In the genomic region with DNA sequence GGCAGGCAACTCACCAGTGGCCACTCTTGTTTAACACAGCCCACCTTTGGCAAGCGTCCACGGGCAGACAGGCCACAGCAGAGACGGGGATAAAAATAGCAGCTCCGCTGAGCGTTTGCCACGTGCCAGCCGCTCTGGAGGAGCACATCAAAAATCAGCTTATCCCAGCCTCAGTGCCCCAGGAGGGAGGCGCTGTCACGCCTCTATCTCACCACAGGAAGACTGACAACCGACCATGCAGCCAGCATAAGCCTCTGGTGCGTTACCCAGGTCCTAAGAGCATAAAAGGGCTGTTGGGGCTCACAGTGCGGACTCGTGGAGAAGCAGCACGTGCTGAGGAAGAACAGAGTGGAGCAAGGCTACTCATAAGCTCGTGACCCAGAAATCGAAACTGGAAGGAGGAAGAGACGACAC, we compare ENCODE assay signal across 8 mouse cellular contexts.
DNase-seq lines count a peak whose midpoint lies in the region; ATAC-seq lines count a peak whose summit lies in the region.
"Had no signal": no experiment of that assay in that cellular context is flagged by ENCODE, and none has a peak within 500 bp of the region (broad histone marks: within the 10 kb centered on the region; RNA-seq: fewer than 3 reads in every experiment).

No protein-coding gene starts in this region.

- peak; percentile 21 to 67 for DNase-seq in left cerebral cortex, postnatal 10 days (ENCODE audit: extremely low spot score in 1 of 2, low spot score in 2 of 2)
- DNase-seq in left cerebral cortex, adult 18-20 months (ENCODE audit: low spot score in 2 of 2) = no peak
- DNase-seq in Muller cell, postnatal 12 days (ENCODE audit: inconsistent ontology term) = peak; percentile 42
- peak; percentile 10 for DNase-seq in cerebellum, adult 11-12 months
- peak; percentile 66 for DNase-seq in splenic B cell, adult 2 months (ENCODE audit: low read depth, low spot score)
- no peak for DNase-seq in ovary, adult 18-20 months (ENCODE audit: low spot score)

- no peaks in the 10 kb centered on the region for H3K27me3 ChIP-seq in heart, embryonic 15.5 days
- H3K27me3 ChIP-seq in splenic B cell, adult 2 months (ENCODE audit: control insufficient read depth, insufficient read depth, low read length, poor library complexity, severe bottlenecking) = no peaks in the 10 kb centered on the region
- H3K27me3 ChIP-seq: limb, embryonic 12.5 days had no signal

- peaks cover 36% of the 10 kb centered on the region for H3K4me1 ChIP-seq in heart, embryonic 15.5 days (replicated peaks)

- H3K9me3 ChIP-seq in heart, embryonic 15.5 days (replicated peaks) = no peaks in the 10 kb centered on the region
- H3K9me3 ChIP-seq: limb, embryonic 12.5 days had no signal

- intact Hi-C loops in left cerebral cortex, postnatal 10 days (cut with DNase I) = no loop called here

- H3K4me3 ChIP-seq in heart, embryonic 15.5 days = peak overlapping the region; percentile 6
- H3K4me3 ChIP-seq: limb, embryonic 12.5 days had no signal

- peak; percentile 77 for ATAC-seq in heart, embryonic 15.5 days (replicated peaks; ENCODE audit: insufficient number of reproducible peaks, insufficient read depth, low FRiP score, low read depth)

- H3K4me2 ChIP-seq in heart, embryonic 15.5 days = peak overlapping the region; percentile 49
- H3K4me2 ChIP-seq: limb, embryonic 12.5 days had no signal

- H3K27ac ChIP-seq in heart, embryonic 15.5 days = peak overlapping the region; percentile 68
- H3K27ac ChIP-seq: limb, embryonic 12.5 days had no signal

- H3K9ac ChIP-seq in heart, embryonic 15.5 days = no peak overlapping the region
- H3K9ac ChIP-seq: limb, embryonic 12.5 days had no signal

- no peaks in the 10 kb centered on the region for H3K36me3 ChIP-seq in heart, embryonic 15.5 days
- no peaks in the 10 kb centered on the region for H3K36me3 ChIP-seq in splenic B cell, adult 2 months (ENCODE audit: control insufficient read depth, insufficient read depth, low read length, poor library complexity, severe bottlenecking)
- H3K36me3 ChIP-seq: limb, embryonic 12.5 days had no signal

- 6% methylated on average over 17 of the region's 17 CpGs for WGBS in heart, embryonic 15.5 days

Comparison
In these comparisons a context has a peak if more than half of its experiments do, and no peak if none do; other contexts are left out.
1. DNase-seq: peak in left cerebral cortex, postnatal 10 days (2 of 2), Muller cell, postnatal 12 days (single experiment), cerebellum, adult 11-12 months (single experiment) and splenic B cell, adult 2 months (single experiment); none in left cerebral cortex, adult 18-20 months (0 of 2) and ovary, adult 18-20 months (single experiment).